Mouse (Mus musculus): ENCODE data around the gene Sgsm2. TPM values are rescaled to one million over a fixed set of nuclear protein-coding genes. Genes with fewer than 3 reads are reported as not detected.
"Not testable (repeated sequence)": the region's sequence is repeated elsewhere in the genome, so short reads cannot be mapped to it uniquely, and the experiment has no call there.

The Sgsm2 gene
- total and polyA plus RNA-seq, 3 experiments, result 5.1 to 8.3 (median 5.3) TPM

DNA sequence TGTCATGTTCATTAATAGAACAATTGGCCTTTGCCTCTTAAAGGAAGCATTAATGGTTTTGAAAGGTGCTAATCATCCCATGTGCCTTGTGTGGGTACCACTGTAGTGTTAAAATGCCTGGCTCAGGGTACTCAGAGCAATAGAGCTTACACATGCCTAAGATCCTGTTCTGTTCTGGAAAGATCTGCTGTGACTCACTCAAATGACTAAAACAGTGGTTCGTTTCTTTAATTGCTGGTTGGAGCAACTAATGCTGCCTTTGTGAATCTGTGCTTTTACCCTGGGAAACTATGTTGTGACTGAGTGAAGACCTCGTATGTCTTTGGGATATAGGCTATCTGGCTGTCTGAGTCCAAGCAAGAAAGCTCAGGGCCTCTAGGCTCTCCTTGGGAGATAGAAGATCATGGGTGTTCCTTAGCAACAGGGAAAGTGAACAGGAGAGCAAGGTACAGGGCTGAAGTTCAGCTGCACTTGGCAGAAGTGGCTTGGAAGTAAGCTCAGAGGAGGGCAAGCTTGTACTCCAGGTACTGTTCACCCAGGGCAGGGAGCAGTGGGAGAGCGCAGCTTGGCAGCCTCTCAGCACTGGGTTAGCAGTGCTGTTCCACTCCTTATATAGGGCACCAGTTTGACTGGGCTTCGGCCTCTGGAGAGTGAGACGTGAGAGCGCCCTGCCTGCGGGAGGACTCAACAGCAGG, 74.0 kb downstream of the Sgsm2 start:
- TF ChIP-seq POLR2A (IDR thresholded peaks at IDR 0.05; ENCODE audit: insufficient read depth, low read depth, low read length) (no peak), EP300 (IDR thresholded peaks at IDR 0.05; ENCODE audit: insufficient read depth, low read depth, low read length) (no peak), CTCF (IDR thresholded peaks at IDR 0.05) (no peak)
- Histone ChIP-seq H3K4me1 (ENCODE audit: control insufficient read depth, insufficient read depth, low read length) (peaks cover 4% of the 10 kb centered on the region), H3K27ac (no peak overlapping the region), H3K36me3 (ENCODE audit: control insufficient read depth, insufficient read depth, low read length) (no peaks in the 10 kb centered on the region), H3K9ac (ENCODE audit: low read depth, low read length) (no peak overlapping the region), H3K4me3 (no peak overlapping the region), H3K27me3 (ENCODE audit: control insufficient read depth, insufficient read depth, low read length) (no peaks in the 10 kb centered on the region), H3K79me2 (replicated peaks; ENCODE audit: control insufficient read depth, insufficient read depth, low read length) (no peaks in the 10 kb centered on the region)
- peak in 1 of 2 experiments; percentile 18 for DNase-seq
- WGBS, result 79% methylated on average over 7 of the region's 7 CpGs
- intact Hi-C loops (cut with DNase I), result no loop called here

- Histone ChIP-seq H3K79me2 (replicated peaks; ENCODE audit: control insufficient read depth, insufficient read depth, low read length) (no peaks in the 10 kb centered on the region; the same call in 1 of the 2 replicates), H3K27me3 (ENCODE audit: control insufficient read depth, insufficient read depth, low read length) (no peaks in the 10 kb centered on the region), H3K36me3 (ENCODE audit: control insufficient read depth, insufficient read depth, low read length) (no peaks in the 10 kb centered on the region), H3K27ac (no peak overlapping the region), H3K9ac (ENCODE audit: low read depth, low read length) (no peak overlapping the region), H3K4me3 (no peak overlapping the region), H3K4me1 (ENCODE audit: control insufficient read depth, insufficient read depth, low read length) (peaks cover 3% of the 10 kb centered on the region)
- peak in 1 of 2 experiments; percentile 33 for DNase-seq
- no peak for TF ChIP-seq POLR2A (IDR thresholded peaks at IDR 0.05; ENCODE audit: insufficient read depth, low read depth, low read length)
- peak; percentile 76 for TF ChIP-seq CTCF (IDR thresholded peaks at IDR 0.05)
- 6% methylated on average over 1 of the region's 1 CpGs for WGBS
- intact Hi-C loops (cut with DNase I), result loop anchor here (1.0 kb wide), 1 partner anchor 27 kb away; no protein-coding TSS in a partner anchor
Measured at GRCm38 (mm10) chr11:74821463-74821862, 75.4 kb downstream of the Sgsm2 start.

DNA sequence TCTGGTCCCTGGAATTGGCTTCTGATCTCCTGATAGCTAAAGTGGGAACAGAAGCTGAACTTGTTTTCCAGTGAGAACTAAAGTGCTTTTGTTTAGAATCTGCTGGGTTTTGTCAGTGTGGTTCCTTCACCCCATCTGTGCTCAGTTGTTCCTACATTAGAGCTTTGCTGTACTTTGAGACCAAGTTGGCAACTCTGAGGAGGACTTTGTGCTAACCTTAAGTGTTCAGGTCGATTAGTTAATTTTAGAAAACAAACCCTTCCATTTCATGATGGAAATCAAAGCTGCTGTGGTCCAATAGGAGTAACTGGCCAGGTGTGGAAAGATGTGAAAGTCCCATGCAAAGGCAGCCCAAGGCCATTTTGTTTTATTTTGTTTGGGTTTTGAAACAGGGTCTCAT, 75.9 kb downstream of the Sgsm2 start:
- Histone ChIP-seq H3K27me3 (ENCODE audit: control insufficient read depth, insufficient read depth, low read length) (no peaks in the 10 kb centered on the region), H3K9ac (ENCODE audit: low read depth, low read length) (no peak overlapping the region), H3K4me1 (ENCODE audit: control insufficient read depth, insufficient read depth, low read length) (peaks cover under 1% of the 10 kb centered on the region), H3K4me3 (no peak overlapping the region), H3K79me2 (replicated peaks; ENCODE audit: control insufficient read depth, insufficient read depth, low read length) (no peaks in the 10 kb centered on the region; the same call in 1 of the 2 replicates), H3K27ac (no peak overlapping the region), H3K36me3 (ENCODE audit: control insufficient read depth, insufficient read depth, low read length) (no peaks in the 10 kb centered on the region)
- no peak for DNase-seq
- TF ChIP-seq EP300 (IDR thresholded peaks at IDR 0.05; ENCODE audit: insufficient read depth, low read depth, low read length) (no peak), POLR2A (IDR thresholded peaks at IDR 0.05; ENCODE audit: insufficient read depth, low read depth, low read length) (no peak), CTCF (IDR thresholded peaks at IDR 0.05) (no peak)
- 58% methylated on average over 1 of the region's 1 CpGs for WGBS
- intact Hi-C loops (cut with DNase I), result loop anchor here (1.0 kb wide), 1 partner anchor 27 kb away; no protein-coding TSS in a partner anchor

GRCm38 (mm10) chr11:74815795-74816194, 81.1 kb downstream of the Sgsm2 start:
- Histone ChIP-seq H3K4me1 (ENCODE audit: control insufficient read depth, insufficient read depth, low read length) (no peaks in the 10 kb centered on the region), H3K36me3 (ENCODE audit: control insufficient read depth, insufficient read depth, low read length) (no peaks in the 10 kb centered on the region), H3K27me3 (ENCODE audit: control insufficient read depth, insufficient read depth, low read length) (no peaks in the 10 kb centered on the region), H3K79me2 (replicated peaks; ENCODE audit: control insufficient read depth, insufficient read depth, low read length) (no peaks in the 10 kb centered on the region; the same call in 1 of the 2 replicates), H3K9ac (ENCODE audit: low read depth, low read length) (no peak overlapping the region), H3K27ac (no peak overlapping the region), H3K4me3 (no peak overlapping the region)
- TF ChIP-seq CTCF (IDR thresholded peaks at IDR 0.05), result peak; percentile 64
- no peak for TF ChIP-seq POLR2A (IDR thresholded peaks at IDR 0.05; ENCODE audit: insufficient read depth, low read depth, low read length)
- TF ChIP-seq EP300 (IDR thresholded peaks at IDR 0.05; ENCODE audit: insufficient read depth, low read depth, low read length), result no peak
- intact Hi-C loops (cut with DNase I), result loop anchor here (2.0 kb wide), 1 partner anchor 181 kb away; no protein-coding TSS in a partner anchor
- no peak for DNase-seq

GRCm38 (mm10) chr11:74811538-74811937, 85.3 kb downstream of the Sgsm2 start:
- intact Hi-C loops (cut with DNase I), result loop anchor here (5.0 kb wide), 1 partner anchor 36 kb away; no protein-coding TSS in a partner anchor

DNA sequence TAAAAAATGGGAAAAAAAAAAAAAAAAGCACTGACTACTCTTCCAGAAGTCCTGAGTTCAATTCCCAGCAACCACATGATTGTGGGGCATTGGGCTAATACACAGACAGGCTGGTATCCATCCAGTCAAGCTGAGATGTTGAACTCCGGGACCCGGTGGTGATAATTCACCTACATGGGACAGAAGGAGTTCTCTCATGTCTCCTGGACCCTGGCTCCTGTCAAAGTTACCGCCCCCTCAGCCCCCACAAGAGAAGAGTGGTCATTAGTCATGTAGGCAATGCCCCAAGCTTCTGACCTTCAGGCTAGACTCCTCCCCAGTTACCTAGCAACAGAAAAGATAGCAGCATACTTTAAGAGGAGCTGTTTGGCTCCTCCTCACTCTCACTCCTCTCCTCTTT, 85.8 kb downstream of the Sgsm2 start:
- not testable (repeated sequence) for H3K27ac ChIP-seq; H3K9ac ChIP-seq (ENCODE audit: low read depth, low read length); H3K27me3 ChIP-seq (ENCODE audit: control insufficient read depth, insufficient read depth, low read length); H3K36me3 ChIP-seq (ENCODE audit: control insufficient read depth, insufficient read depth, low read length); H3K79me2 ChIP-seq (replicated peaks; ENCODE audit: control insufficient read depth, insufficient read depth, low read length); H3K4me1 ChIP-seq (ENCODE audit: control insufficient read depth, insufficient read depth, low read length); DNase-seq; H3K4me3 ChIP-seq
- WGBS, result 68% methylated on average over 3 of the region's 3 CpGs
- intact Hi-C loops (cut with DNase I), result loop anchor here (5.0 kb wide), 1 partner anchor 36 kb away; no protein-coding TSS in a partner anchor

More at GRCm38 (mm10) chr11:74811538-74811937, 85.3 kb downstream of the Sgsm2 start:
- Histone ChIP-seq H3K4me3 (no peak overlapping the region), H3K27me3 (ENCODE audit: control insufficient read depth, insufficient read depth, low read length) (no peaks in the 10 kb centered on the region), H3K9ac (ENCODE audit: low read depth, low read length) (no peak overlapping the region), H3K79me2 (replicated peaks; ENCODE audit: control insufficient read depth, insufficient read depth, low read length) (no peaks in the 10 kb centered on the region), H3K27ac (no peak overlapping the region), H3K36me3 (ENCODE audit: control insufficient read depth, insufficient read depth, low read length) (no peaks in the 10 kb centered on the region), H3K4me1 (ENCODE audit: control insufficient read depth, insufficient read depth, low read length) (no peaks in the 10 kb centered on the region)
- WGBS, result 80% methylated on average over 5 of the region's 5 CpGs
- DNase-seq, result no peak
- no peak for TF ChIP-seq EP300 (IDR thresholded peaks at IDR 0.05; ENCODE audit: insufficient read depth, low read depth, low read length)
- TF ChIP-seq CTCF (IDR thresholded peaks at IDR 0.05), result no peak
- TF ChIP-seq POLR2A (IDR thresholded peaks at IDR 0.05; ENCODE audit: insufficient read depth, low read depth, low read length), result no peak
